Mouse (Mus musculus): ENCODE data around the gene Map4k5. TPM values are rescaled to one million over a fixed set of nuclear protein-coding genes. Genes with fewer than 3 reads are reported as not detected.

Gene Map4k5
- polyA plus RNA-seq, 1 experiment from 2014 or later, result 33.9 TPM

DNA sequence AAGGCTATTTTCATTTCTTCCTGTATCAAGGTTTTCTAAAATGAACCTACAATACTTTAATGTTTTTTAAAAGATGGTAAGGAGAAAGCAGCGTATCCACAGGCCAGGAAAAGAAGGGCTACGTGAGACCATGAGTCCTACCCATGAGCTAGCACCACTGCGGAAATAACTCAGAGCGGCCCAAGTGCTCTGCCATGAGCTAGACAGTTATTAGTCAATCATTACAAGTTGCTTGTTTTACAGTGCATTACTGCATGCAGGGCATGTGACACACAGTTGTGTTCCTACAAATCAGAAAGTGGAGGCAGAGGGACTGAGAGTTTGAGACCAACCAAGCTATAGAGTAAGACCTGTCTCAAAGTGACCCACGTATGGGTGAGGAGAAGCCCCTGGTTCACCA lies 8.9 kb downstream of the Map4k5 start:
- no peak overlapping the region for H3K27ac ChIP-seq (replicated peaks)
- ATAC-seq (replicated peaks), result no peak
- peaks cover 26% of the 10 kb centered on the region for H3K4me1 ChIP-seq
- H3K9me3 ChIP-seq, result no peaks in the 10 kb centered on the region
- H3K9ac ChIP-seq (replicated peaks), result no peak overlapping the region
- H3K4me3 ChIP-seq, result no peak overlapping the region
- WGBS, result 97% methylated on average over 5 of the region's 5 CpGs
- H3K4me2 ChIP-seq (replicated peaks), result no peak overlapping the region
- H3K36me3 ChIP-seq, result no peaks in the 10 kb centered on the region
- H3K27me3 ChIP-seq, result no peaks in the 10 kb centered on the region

GRCm38 (mm10) chr12:69881198-69881905 lies 11.6 kb downstream of the Map4k5 start:
- no peak overlapping the region for H3K4me2 ChIP-seq (replicated peaks)
- WGBS, result 32% methylated on average over 10 of the region's 10 CpGs
- no peak overlapping the region for H3K9ac ChIP-seq (replicated peaks)
- no peaks in the 10 kb centered on the region for H3K9me3 ChIP-seq
- H3K4me3 ChIP-seq, result no peak overlapping the region
- no peaks in the 10 kb centered on the region for H3K27me3 ChIP-seq
- H3K36me3 ChIP-seq, result no peaks in the 10 kb centered on the region
- no peak overlapping the region for H3K27ac ChIP-seq (replicated peaks)
- no peak; the same call in 1 of the 2 replicates for ATAC-seq (replicated peaks)
- peaks cover 19% of the 10 kb centered on the region for H3K4me1 ChIP-seq

GRCm38 (mm10) chr12:69879739-69880138 lies 13.3 kb downstream of the Map4k5 start:
- Histone ChIP-seq H3K27ac (replicated peaks) (no peak overlapping the region), H3K4me2 (replicated peaks) (no peak overlapping the region), H3K27me3 (no peaks in the 10 kb centered on the region), H3K9me3 (no peaks in the 10 kb centered on the region), H3K9ac (replicated peaks) (no peak overlapping the region), H3K4me1 (peaks cover 19% of the 10 kb centered on the region), H3K4me3 (no peak overlapping the region), H3K36me3 (no peaks in the 10 kb centered on the region)
- WGBS, result 14% methylated on average over 6 of the region's 6 CpGs
- ATAC-seq (replicated peaks), result no peak

GRCm38 (mm10) chr12:69879172-69879665 lies 13.8 kb downstream of the Map4k5 start:
- Histone ChIP-seq H3K9ac (replicated peaks) (no peak overlapping the region), H3K4me1 (peaks cover 19% of the 10 kb centered on the region), H3K36me3 (no peaks in the 10 kb centered on the region), H3K27ac (replicated peaks) (no peak overlapping the region), H3K27me3 (no peaks in the 10 kb centered on the region), H3K4me2 (replicated peaks) (no peak overlapping the region), H3K4me3 (no peak overlapping the region), H3K9me3 (no peaks in the 10 kb centered on the region)
- WGBS, result 11% methylated on average over 4 of the region's 4 CpGs
- no peak; the same call in 1 of the 2 replicates for ATAC-seq (replicated peaks)

- Histone ChIP-seq H3K4me1 (peaks cover 19% of the 10 kb centered on the region), H3K9me3 (no peaks in the 10 kb centered on the region), H3K4me2 (replicated peaks) (no peak overlapping the region), H3K27ac (replicated peaks) (no peak overlapping the region), H3K9ac (replicated peaks) (no peak overlapping the region), H3K4me3 (no peak overlapping the region), H3K27me3 (no peaks in the 10 kb centered on the region), H3K36me3 (no peaks in the 10 kb centered on the region)
- no peak for ATAC-seq (replicated peaks)
- 92% methylated on average over 9 of the region's 9 CpGs for WGBS
Measured at GRCm38 (mm10) chr12:69877842-69878363, 15.1 kb downstream of the Map4k5 start.

GRCm38 (mm10) chr12:69871632-69872031 lies 21.4 kb downstream of the Map4k5 start:
- H3K9me3 ChIP-seq, result no peaks in the 10 kb centered on the region
- H3K27me3 ChIP-seq, result no peaks in the 10 kb centered on the region
- 0 out of 2 replicates have a peak, but pooled peaks cover 5% of the 10 kb centered on the region for H3K36me3 ChIP-seq
- WGBS, result 96% methylated on average over 5 of the region's 5 CpGs
- H3K4me3 ChIP-seq, result no peak overlapping the region
- H3K9ac ChIP-seq (replicated peaks), result no peak overlapping the region
- no peak overlapping the region for H3K27ac ChIP-seq (replicated peaks)
- ATAC-seq (replicated peaks), result no peak
- no peaks in the 10 kb centered on the region for H3K4me1 ChIP-seq
- H3K4me2 ChIP-seq (replicated peaks), result no peak overlapping the region

DNA sequence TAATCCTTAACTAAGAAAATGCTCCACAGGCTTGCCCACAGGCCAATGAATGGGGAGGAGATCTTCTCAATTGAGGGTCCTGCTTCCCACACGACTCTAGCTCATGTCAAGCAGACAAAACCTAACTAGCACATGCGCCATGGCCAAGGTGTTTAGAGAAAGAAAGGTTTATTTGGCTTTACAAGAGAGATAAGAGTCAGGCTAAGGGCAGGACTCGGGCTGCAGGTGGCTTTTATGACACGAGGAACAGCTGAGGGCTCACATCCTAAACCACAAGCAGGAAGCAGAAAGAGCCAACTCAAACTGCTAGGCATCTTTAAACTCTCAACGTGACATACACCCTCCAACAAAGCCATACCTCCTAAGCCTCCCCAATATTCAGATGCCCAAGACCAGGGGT lies 25.7 kb downstream of the Map4k5 start:
- Histone ChIP-seq H3K4me2 (replicated peaks) (no peak overlapping the region), H3K9me3 (no peaks in the 10 kb centered on the region), H3K4me3 (no peak overlapping the region), H3K27ac (replicated peaks) (no peak overlapping the region), H3K27me3 (no peaks in the 10 kb centered on the region), H3K9ac (replicated peaks) (no peak overlapping the region), H3K4me1 (peaks cover 5% of the 10 kb centered on the region; the same call in 1 of the 2 replicates), H3K36me3 (0 out of 2 replicates have a peak, but pooled peaks cover 5% of the 10 kb centered on the region)
- no peak for ATAC-seq (replicated peaks)
- WGBS, result 95% methylated on average over 5 of the region's 5 CpGs

DNA sequence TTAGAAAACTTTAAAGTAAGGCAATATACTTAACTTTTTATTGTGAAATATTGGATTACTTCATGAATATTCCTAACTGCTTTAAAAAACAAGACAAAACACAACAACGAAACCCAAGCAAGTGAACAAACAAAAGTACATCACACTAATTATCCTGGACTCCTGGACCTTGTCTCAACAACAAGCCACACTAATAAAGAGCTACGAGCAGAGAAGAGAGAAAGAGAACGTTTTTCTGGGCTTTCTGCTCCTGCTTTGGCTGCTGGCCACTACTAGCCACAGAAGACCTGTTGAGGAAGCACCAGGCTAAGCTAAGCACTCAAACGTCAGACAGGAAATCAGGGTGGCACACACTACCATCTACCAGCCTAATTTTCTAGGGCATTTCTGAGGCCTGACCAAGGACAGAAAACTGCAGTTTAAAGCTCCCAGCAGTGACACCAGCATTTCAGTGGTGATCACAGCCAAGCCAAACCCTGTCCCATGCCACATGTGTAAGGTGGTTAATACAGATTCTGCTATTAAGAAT lies 28.8 kb downstream of the Map4k5 start:
- H3K9ac ChIP-seq (replicated peaks), result no peak overlapping the region
- no peaks in the 10 kb centered on the region for H3K9me3 ChIP-seq
- WGBS, result 29% methylated on average over 4 of the region's 4 CpGs
- H3K4me1 ChIP-seq, result peaks cover 5% of the 10 kb centered on the region; the same call in 1 of the 2 replicates
- no peak for ATAC-seq (replicated peaks)
- no peak overlapping the region for H3K4me2 ChIP-seq (replicated peaks)
- H3K27ac ChIP-seq (replicated peaks), result no peak overlapping the region
- H3K4me3 ChIP-seq, result no peak overlapping the region
- H3K36me3 ChIP-seq, result no peaks in the 10 kb centered on the region
- H3K27me3 ChIP-seq, result no peaks in the 10 kb centered on the region

DNA sequence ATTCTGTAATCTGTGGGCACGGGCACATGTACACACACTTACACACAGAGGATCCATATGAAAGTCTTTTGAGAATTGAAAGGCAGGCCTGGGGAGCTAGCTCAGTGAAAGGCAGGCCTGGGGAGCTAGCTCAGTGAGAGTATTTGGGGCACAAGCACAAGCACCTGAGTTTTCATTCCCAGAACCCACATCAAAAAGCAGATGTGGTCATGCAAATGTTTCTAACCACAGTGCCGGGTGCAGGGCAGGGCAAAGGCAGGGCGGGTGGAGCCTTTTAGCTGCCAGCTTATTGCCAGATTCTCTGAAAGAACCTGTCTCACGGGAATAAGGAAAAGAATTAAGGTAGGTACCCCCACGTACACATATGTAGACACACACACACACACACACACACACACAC lies 29.5 kb downstream of the Map4k5 start:
- Histone ChIP-seq H3K27ac (replicated peaks) (no peak overlapping the region), H3K4me3 (no peak overlapping the region), H3K27me3 (no peaks in the 10 kb centered on the region), H3K4me1 (peaks cover 5% of the 10 kb centered on the region; the same call in 1 of the 2 replicates), H3K36me3 (no peaks in the 10 kb centered on the region), H3K4me2 (replicated peaks) (no peak overlapping the region), H3K9ac (replicated peaks) (no peak overlapping the region), H3K9me3 (no peaks in the 10 kb centered on the region)
- WGBS, result 78% methylated on average over 5 of the region's 5 CpGs
- ATAC-seq (replicated peaks), result no peak

- H3K4me3 ChIP-seq, result no peak overlapping the region
- ATAC-seq (replicated peaks), result no peak
- peaks cover 10% of the 10 kb centered on the region for H3K36me3 ChIP-seq
- H3K27me3 ChIP-seq, result no peaks in the 10 kb centered on the region
- H3K9me3 ChIP-seq, result no peaks in the 10 kb centered on the region
- no peak overlapping the region for H3K27ac ChIP-seq (replicated peaks)
- H3K4me2 ChIP-seq (replicated peaks), result no peak overlapping the region
- no peak overlapping the region for H3K9ac ChIP-seq (replicated peaks)
- WGBS, result 88% methylated on average over 4 of the region's 4 CpGs
- no peaks in the 10 kb centered on the region for H3K4me1 ChIP-seq
Measured at GRCm38 (mm10) chr12:69858847-69859246, 34.2 kb downstream of the Map4k5 start.

DNA sequence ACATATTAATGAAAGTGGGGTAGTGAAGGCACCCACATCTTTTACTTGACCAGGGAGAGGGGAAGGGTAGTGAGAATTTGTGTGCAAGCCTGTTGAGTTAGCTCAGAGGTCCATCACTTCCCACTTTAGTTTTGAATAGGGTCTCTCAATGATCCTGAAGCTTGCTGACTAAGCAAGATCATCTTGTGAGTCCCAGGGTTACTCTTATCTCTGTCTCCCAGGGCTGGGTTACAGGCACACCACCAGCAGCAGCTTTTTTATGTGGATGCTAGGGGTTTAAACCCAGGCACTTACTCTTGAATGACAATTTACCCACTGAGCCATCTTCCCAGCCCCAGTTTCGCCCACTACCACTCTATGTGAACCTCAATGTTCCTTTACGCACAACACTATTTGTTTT lies 35.4 kb downstream of the Map4k5 start:
- Histone ChIP-seq H3K27me3 (no peaks in the 10 kb centered on the region), H3K4me3 (no peak overlapping the region), H3K4me2 (replicated peaks) (no peak overlapping the region), H3K36me3 (peaks cover 11% of the 10 kb centered on the region), H3K27ac (replicated peaks) (no peak overlapping the region), H3K9ac (replicated peaks) (no peak overlapping the region), H3K4me1 (no peaks in the 10 kb centered on the region), H3K9me3 (no peaks in the 10 kb centered on the region)
- no peak for ATAC-seq (replicated peaks)
- WGBS, result 97% methylated on average over 2 of the region's 2 CpGs

- WGBS, result 97% methylated on average over 10 of the region's 10 CpGs
- Histone ChIP-seq H3K4me1 (no peaks in the 10 kb centered on the region), H3K4me2 (replicated peaks) (no peak overlapping the region), H3K9ac (replicated peaks) (no peak overlapping the region), H3K4me3 (no peak overlapping the region), H3K36me3 (peaks cover 16% of the 10 kb centered on the region), H3K27me3 (no peaks in the 10 kb centered on the region), H3K27ac (replicated peaks) (no peak overlapping the region), H3K9me3 (no peaks in the 10 kb centered on the region)
- no peak for ATAC-seq (replicated peaks)
Measured at GRCm38 (mm10) chr12:69856398-69856797, 36.6 kb downstream of the Map4k5 start.
